Mouse (Mus musculus) embryonic facial prominence, embryonic 11.5 days (tissue): ENCODE results near the gene Dock11. TPM values are rescaled to one million over a fixed set of nuclear protein-coding genes. Genes with fewer than 3 reads are reported as not detected.

Experiments used
- ATAC-seq: fragments of 200-750 bp; cut with Nextera tagmentation; replicated peaks from 2 replicates; pipeline ENCODE4 v1.8.0; 2017; ENCODE audit warnings: low read depth; ENCODE audit not compliant: insufficient number of reproducible peaks, low FRiP score, low TSS enrichment
- DNase-seq: peaks from one replicate; pipeline ENCODE4 v3.0.0-alpha.2; 2015; ENCODE audit warnings: low spot score
- H3K27ac ChIP-seq: fragments of 300-500 bp; sonication (generic); replicated peaks from 2 replicates; pipeline ENCODE4 v1.5.1; 2014; ENCODE audit warnings: mild to moderate bottlenecking, low read depth, low read length, control low read depth
- H3K27me3 ChIP-seq: fragments of 300-500 bp; sonication (generic); 2 replicates; pipeline ENCODE4 v1.6.1; 2014; ENCODE audit warnings: mild to moderate bottlenecking, low read length, moderate library complexity, mixed read lengths; ENCODE audit not compliant: control insufficient read depth, insufficient read depth
- H3K36me3 ChIP-seq: fragments of 300-500 bp; sonication (generic); replicated peaks from 2 replicates; pipeline ENCODE4 v1.6.1; 2014; ENCODE audit warnings: low read depth, mild to moderate bottlenecking, low read length, moderate library complexity, mixed read lengths; ENCODE audit not compliant: control insufficient read depth, insufficient read depth
- H3K4me1 ChIP-seq: fragments of 300-500 bp; sonication (generic); 2 replicates; pipeline ENCODE4 v1.6.1; 2014; ENCODE audit warnings: low read length, mixed read lengths; ENCODE audit not compliant: control insufficient read depth, insufficient read depth
- H3K4me2 ChIP-seq: fragments of 300-500 bp; sonication (generic); 2 replicates; pipeline ENCODE4 v1.6.1; 2014; ENCODE audit warnings: low read depth, mild to moderate bottlenecking, control low read depth, low read length, moderate library complexity
- H3K4me3 ChIP-seq: fragments of 300-500 bp; sonication (generic); 2 replicates; pipeline ENCODE4 v1.5.1; 2014; ENCODE audit warnings: low read depth, low read length, control low read depth
- H3K9ac ChIP-seq: fragments of 300-500 bp; sonication (generic); replicated peaks from 2 replicates; pipeline ENCODE4 v1.6.1; 2014; ENCODE audit warnings: mild to moderate bottlenecking, control low read depth, low read length
- H3K9me3 ChIP-seq: fragments of 300-500 bp; sonication (generic); replicated peaks from 2 replicates; pipeline ENCODE4 v1.6.1; 2016; ENCODE audit warnings: mild to moderate bottlenecking, low read length, inconsistent platforms, mixed read lengths; ENCODE audit not compliant: control insufficient read depth
- WGBS: fragments of 180-500 bp; shearing (Covaris S2); extraction: QIAGEN DNeasy Blood & Tissue Kit; methylation state at CpG from one replicate; pipeline ENCODE4 v1.1.7; 2014; 5-methylcytosine and 5-hydroxymethylcytosine counted together
- polyA plus RNA-seq: library from polyadenylated mRNA; unstranded; fragments of >200 nt; fragmentation: Nextera tagmentation; extraction: Ambion mirVana; gene quantifications from 2 replicates; pipeline ENCODE4 v1.2.1, GENCODE M21; 2014

The Dock11 gene
- polyA plus RNA-seq, 1 experiment from 2014 or later = 27.5 TPM

DNA sequence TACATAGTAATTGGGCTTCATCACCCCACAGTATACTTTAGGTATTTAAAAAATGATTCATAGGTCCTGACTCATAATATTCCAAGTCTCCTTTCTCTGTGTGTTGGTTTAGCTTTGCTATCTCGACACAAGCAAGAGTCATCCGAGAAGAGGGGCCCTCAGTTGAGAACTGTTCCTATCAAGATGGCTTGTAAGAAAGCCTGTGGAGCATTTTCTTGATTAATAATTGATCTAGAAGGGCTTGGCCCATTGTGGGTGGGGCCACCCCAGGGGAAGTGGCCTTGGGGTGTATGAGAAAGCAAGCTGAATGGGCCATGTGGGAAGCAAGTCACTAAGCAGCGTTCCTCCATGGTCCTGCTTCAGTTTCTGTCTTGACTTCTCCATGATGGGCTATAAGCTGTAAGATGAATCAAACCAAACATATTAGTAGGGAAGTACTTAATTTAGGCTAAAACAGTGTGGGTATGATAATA lies 42.3 kb downstream of the Dock11 start:
- Histone ChIP-seq H3K27me3 (no peaks in the 10 kb centered on the region), H3K4me2 (no peak overlapping the region), H3K27ac (no peak overlapping the region), H3K4me1 (no peaks in the 10 kb centered on the region), H3K9me3 (no peaks in the 10 kb centered on the region), H3K9ac (no peak overlapping the region), H3K4me3 (no peak overlapping the region), H3K36me3 (no peaks in the 10 kb centered on the region)
- WGBS = 73% methylated on average over 3 of the region's 3 CpGs
- no peak for ATAC-seq
- DNase-seq = no peak

DNA sequence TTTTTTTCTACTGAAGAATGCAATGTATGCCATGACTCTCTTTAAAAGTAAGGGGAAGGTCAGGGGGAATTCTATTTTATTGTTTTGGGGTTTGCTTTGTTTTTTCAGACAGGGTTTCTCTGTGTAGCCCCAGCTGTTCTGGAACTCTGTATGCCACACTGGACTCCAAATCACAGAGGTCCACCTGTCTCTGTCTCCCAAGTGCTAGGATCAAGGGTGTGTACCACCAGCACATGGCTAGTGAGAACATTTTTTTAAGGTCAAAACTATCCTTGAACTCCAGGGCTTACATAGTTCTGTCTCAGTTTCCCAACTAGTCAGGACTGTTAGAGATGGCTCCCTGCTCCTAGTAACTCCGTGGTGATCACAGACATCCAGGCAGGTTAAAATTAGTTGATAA lies 43.3 kb downstream of the Dock11 start:
- ATAC-seq = no peak

DNA sequence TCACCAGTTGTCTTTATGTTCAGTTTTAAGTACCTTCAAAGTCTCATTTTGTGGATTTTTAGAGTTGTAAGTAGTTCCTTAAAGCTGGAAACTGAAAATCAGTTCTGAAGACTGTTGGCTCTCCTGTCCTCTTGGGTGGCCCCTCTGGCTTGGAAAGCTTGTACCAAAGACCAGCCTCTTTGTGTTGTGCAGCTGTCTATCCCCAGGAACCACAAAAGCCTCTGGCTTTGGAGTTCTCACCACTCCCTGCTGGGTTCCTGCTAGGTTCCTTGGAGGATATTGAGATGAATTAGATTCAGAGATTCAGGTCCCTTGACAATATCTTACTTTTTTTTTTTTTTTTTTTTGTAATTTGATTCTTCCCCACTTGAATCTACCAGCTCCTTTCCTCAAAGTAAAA lies 44.3 kb downstream of the Dock11 start:
- Histone ChIP-seq H3K4me2 (no peak overlapping the region), H3K9me3 (no peaks in the 10 kb centered on the region), H3K36me3 (no peaks in the 10 kb centered on the region), H3K4me3 (no peak overlapping the region), H3K27me3 (no peaks in the 10 kb centered on the region), H3K27ac (no peak overlapping the region), H3K4me1 (no peaks in the 10 kb centered on the region), H3K9ac (no peak overlapping the region)
- DNase-seq (no peak), ATAC-seq (no peak)

More for the DNA sequence above, 43.3 kb downstream of the Dock11 start:
- no peaks in the 10 kb centered on the region for H3K27me3 ChIP-seq
- no peaks in the 10 kb centered on the region for H3K36me3 ChIP-seq
- no peak for DNase-seq
- H3K9ac ChIP-seq = no peak overlapping the region
- no peak overlapping the region for H3K4me3 ChIP-seq
- H3K4me2 ChIP-seq = no peak overlapping the region
- H3K27ac ChIP-seq = no peak overlapping the region
- H3K9me3 ChIP-seq = no peaks in the 10 kb centered on the region
- 56% methylated on average over 1 of the region's 1 CpGs for WGBS
- no peaks in the 10 kb centered on the region for H3K4me1 ChIP-seq

- Histone ChIP-seq H3K4me3 (no peak overlapping the region), H3K36me3 (no peaks in the 10 kb centered on the region), H3K4me1 (no peaks in the 10 kb centered on the region), H3K27me3 (no peaks in the 10 kb centered on the region), H3K9ac (no peak overlapping the region), H3K4me2 (no peak overlapping the region), H3K27ac (no peak overlapping the region), H3K9me3 (no peaks in the 10 kb centered on the region)
- ATAC-seq = no peak
- DNase-seq = no peak
- 73% methylated on average over 5 of the region's 5 CpGs for WGBS
Observed at GRCm38 (mm10) chrX:35938112-35938511, 49.5 kb downstream of the Dock11 start.

GRCm38 (mm10) chrX:35946394-35946793 lies 57.8 kb downstream of the Dock11 start:
- H3K4me2 ChIP-seq = no peak overlapping the region
- ATAC-seq = no peak

DNA sequence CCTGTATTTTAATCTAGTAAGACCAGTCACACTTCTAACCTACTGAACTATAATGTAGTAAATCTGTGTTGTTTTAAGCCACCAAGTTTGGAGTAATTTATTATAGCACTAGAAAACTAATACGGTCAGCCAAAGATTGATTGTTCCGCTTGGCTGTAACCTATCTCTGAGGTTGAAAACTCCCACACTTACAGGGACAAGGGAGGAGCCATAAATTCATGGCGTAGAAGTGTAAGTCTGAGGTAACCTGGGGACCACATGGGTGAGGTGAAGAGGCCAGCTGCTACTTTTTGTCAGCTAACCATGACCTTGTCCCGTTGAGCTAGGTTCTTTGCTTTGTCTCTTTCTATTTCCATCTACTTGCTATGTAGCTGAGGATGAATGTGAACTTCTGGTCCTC lies 61.5 kb downstream of the Dock11 start:
- H3K4me2 ChIP-seq = no peak overlapping the region
- H3K9me3 ChIP-seq = no peaks in the 10 kb centered on the region
- ATAC-seq (no peak), DNase-seq (no peak)
- no peak overlapping the region for H3K9ac ChIP-seq
- WGBS = 85% methylated on average over 4 of the region's 4 CpGs
- no peaks in the 10 kb centered on the region for H3K4me1 ChIP-seq
- H3K27ac ChIP-seq = no peak overlapping the region
- H3K27me3 ChIP-seq = no peaks in the 10 kb centered on the region
- no peak overlapping the region for H3K4me3 ChIP-seq
- H3K36me3 ChIP-seq = no peaks in the 10 kb centered on the region

More at GRCm38 (mm10) chrX:35946394-35946793, 57.8 kb downstream of the Dock11 start:
- no peaks in the 10 kb centered on the region for H3K36me3 ChIP-seq
- no peak overlapping the region for H3K4me3 ChIP-seq
- H3K4me1 ChIP-seq = no peaks in the 10 kb centered on the region
- no peak overlapping the region for H3K9ac ChIP-seq
- no peak for DNase-seq
- H3K27ac ChIP-seq = no peak overlapping the region
- 61% methylated on average over 1 of the region's 1 CpGs for WGBS
- no peaks in the 10 kb centered on the region for H3K9me3 ChIP-seq
- H3K27me3 ChIP-seq = no peaks in the 10 kb centered on the region

DNA sequence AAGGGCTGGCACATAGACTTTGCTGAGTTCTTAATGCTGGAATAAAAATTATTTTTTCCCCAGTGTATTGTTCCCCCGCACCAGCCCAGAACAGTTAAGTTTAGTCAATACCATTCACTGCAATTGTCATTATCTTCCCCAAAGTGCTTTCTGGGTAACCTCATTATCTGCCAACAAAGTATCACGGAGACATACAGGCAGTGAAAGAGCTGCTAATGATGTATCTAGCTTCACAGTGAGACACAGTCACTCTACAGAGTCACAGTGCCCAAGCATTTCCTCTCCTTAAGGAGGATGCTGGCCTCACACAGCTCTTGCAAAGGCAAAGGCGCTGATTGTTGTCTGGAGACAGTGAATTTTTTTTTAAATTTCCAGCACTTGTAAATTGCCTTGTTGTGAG lies 63.3 kb downstream of the Dock11 start:
- DNase-seq (no peak), ATAC-seq (no peak)
- no peak overlapping the region for H3K4me2 ChIP-seq
- H3K4me3 ChIP-seq = no peak overlapping the region
- no peaks in the 10 kb centered on the region for H3K9me3 ChIP-seq
- 77% methylated on average over 3 of the region's 3 CpGs for WGBS
- H3K36me3 ChIP-seq = no peaks in the 10 kb centered on the region
- no peaks in the 10 kb centered on the region for H3K4me1 ChIP-seq
- no peak overlapping the region for H3K9ac ChIP-seq
- H3K27ac ChIP-seq = no peak overlapping the region
- no peaks in the 10 kb centered on the region for H3K27me3 ChIP-seq

GRCm38 (mm10) chrX:35952521-35953095 lies 64.0 kb downstream of the Dock11 start:
- Histone ChIP-seq H3K27ac (no peak overlapping the region), H3K9me3 (no peaks in the 10 kb centered on the region), H3K4me1 (no peaks in the 10 kb centered on the region), H3K36me3 (no peaks in the 10 kb centered on the region), H3K4me2 (no peak overlapping the region), H3K27me3 (no peaks in the 10 kb centered on the region), H3K4me3 (no peak overlapping the region), H3K9ac (no peak overlapping the region)
- ATAC-seq = no peak
- no peak for DNase-seq
- WGBS = 78% methylated on average over 4 of the region's 4 CpGs
